Mouse (Mus musculus) bone marrow, adult 2 months (tissue): ENCODE measurements around the gene H2-Eb2.

Experiments
- CTCF ChIP-seq: fragments of 200-500 bp; IDR thresholded peaks from 2 replicates; pipeline ENCODE4 v1.5.1; 2011; ENCODE audit warnings: low read length, control low read depth; ENCODE audit not compliant: control insufficient read depth, insufficient read depth
- POLR2A ChIP-seq: fragments of 200-500 bp; IDR thresholded peaks from 2 replicates; pipeline ENCODE4 v1.6.1; 2011; ENCODE audit warnings: low read depth, mild to moderate bottlenecking, control low read depth, low read length, borderline replicate concordance; ENCODE audit not compliant: control insufficient read depth

DNA sequence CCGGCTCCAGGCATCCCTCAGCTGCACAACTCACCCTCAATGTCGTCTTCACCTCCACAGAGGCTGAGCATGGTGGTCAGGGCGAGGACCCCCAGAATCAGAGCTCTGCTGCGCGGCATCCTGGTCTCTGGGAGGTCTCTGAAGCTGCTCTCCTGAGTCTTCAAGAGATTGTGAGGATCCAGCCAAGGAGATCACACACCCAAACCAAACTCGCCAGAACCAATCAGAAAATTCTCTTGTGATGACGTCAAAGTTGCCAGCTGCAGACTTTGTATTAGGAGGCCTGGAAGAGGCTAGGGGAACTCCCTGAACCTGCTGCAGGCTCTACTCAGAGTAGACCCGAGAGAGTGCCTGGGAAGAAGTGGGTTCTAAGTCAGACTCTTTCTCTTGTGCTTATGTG, 37.8 kb upstream of the H2-Eb2 start, which contains the start of gene H2-Aa:
- TF ChIP-seq POLR2A = no peak
- no peak for TF ChIP-seq CTCF
